Mouse (Mus musculus): ENCODE measurements at regions not wholly inside any gene's neighbourhood (a gene's known extent, or its start where the extent isn't known, plus 50 kb on each side); places are given as distances from the start of the nearest gene placed in this dataset.

DNA sequence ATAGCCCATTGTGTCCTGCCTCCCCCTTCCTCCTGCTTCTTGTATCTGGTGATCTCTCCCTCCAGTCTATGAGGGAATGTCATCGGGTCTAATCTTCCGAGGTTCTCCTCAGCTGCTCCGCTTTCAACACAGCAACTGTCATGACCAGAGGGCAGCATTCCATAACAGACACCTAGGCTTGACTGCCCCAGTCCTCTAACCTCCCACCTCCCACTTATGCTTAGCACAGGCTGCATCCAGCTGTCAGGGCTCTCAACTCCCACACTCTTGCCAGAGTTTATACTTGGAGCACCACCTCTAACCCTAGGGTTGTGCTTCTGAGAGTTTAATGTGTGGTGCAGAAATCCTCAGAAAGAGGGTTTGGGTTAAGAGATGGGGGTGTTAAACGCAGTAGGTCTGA is 137.9 kb upstream of the Rbms1 start:
- no peak for DNase-seq (ENCODE audit: low spot score in 2 of 2)

DNA sequence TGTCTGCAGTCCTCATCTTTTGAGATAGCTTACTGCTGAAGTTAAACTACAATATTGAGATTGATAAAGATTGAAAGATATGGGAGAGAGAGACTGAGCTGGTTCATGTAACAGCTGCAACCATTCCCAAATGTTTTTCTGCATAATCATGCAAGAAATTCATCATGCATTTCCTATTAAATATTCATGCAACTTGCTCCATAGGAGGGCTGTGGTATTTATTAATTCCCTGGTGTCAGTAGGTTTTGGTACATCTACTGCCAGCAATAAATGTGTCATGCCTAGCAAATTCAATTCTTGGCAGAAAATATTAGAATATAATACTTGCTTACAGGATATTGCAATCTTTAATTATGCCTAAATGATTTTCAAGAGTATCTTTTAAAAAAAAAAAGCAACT is 125.5 kb upstream of the Rbms1 start:
- no peak for DNase-seq (ENCODE audit: low spot score in 2 of 2)

- no peak for DNase-seq (ENCODE audit: low spot score in 2 of 2)
Measured at GRCm38 (mm10) chr2:61084835-61085234, 121.8 kb upstream of the Rbms1 start.

DNA sequence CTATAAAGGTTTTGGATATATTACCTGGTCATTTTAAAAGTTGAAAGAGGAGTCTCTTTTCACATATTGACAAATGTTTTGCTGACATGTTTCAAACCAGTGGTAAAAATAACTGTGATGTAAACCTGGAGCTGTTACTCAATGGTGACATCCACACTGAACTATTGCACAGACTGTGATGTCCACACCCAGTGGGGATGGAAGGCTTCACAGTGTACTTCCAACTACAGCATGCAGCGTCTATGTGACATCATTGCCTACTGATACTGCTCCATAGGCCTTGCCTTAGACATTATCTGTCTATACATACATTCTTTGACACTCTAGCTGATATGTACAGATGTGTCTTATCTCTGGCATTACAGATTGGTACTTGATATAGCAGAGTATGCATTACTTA is 120.1 kb upstream of the Rbms1 start:
- no peak for DNase-seq (ENCODE audit: low spot score in 2 of 2)

DNA sequence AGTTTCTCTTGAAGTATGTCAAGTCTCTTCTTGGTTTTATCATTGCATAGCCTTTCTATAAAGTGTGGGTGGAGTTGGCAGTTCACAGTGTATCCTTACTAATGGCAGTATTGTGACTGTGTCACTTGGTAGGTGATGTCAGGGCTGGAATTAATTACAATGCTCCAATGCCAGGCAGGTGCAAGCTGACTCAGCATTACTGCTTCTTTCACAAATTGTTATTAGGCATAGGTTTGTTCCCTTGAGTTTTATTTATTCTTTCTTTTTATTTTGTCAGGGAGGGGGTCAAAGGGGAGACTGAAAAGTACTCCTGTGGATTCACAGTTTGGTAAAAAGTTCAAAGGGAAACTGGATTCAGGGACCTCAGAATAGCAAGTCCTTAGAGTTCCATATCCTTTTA is 119.6 kb upstream of the Rbms1 start:
- DNase-seq (ENCODE audit: low spot score in 2 of 2): no peak

DNA sequence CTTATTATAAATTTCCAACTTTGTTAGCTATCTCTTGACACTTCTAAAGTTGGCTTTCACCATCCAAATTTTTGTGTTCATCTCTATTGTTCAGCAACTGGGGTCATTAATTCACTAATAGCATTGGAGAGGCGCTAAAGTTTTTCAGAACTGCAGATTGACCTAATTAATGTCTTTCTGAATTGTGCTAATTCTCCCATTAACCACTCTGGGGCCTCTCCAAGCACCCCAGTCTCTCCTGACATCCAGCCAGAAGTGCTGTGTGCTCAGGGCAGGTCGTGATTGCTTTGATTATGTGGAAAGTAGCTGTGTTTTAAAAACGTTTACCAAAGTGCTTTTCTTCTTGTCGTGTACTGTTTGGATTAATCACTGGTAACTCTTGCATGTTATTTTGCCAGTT is 117.0 kb upstream of the Rbms1 start:
- DNase-seq (ENCODE audit: low spot score in 2 of 2): no peak

GRCm38 (mm10) chr2:61071025-61071424 is 108.0 kb upstream of the Rbms1 start:
- DNase-seq (ENCODE audit: low spot score in 2 of 2): no peak

- no peak for DNase-seq (ENCODE audit: low spot score in 2 of 2)
Measured at GRCm38 (mm10) chr2:61067877-61068276, 104.9 kb upstream of the Rbms1 start.

GRCm38 (mm10) chr2:61062125-61062524 is 99.1 kb upstream of the Rbms1 start:
- no peak for DNase-seq (ENCODE audit: low spot score in 2 of 2)

- DNase-seq (ENCODE audit: low spot score in 2 of 2): no peak
Measured at GRCm38 (mm10) chr2:61060906-61061305, 97.9 kb upstream of the Rbms1 start.

DNA sequence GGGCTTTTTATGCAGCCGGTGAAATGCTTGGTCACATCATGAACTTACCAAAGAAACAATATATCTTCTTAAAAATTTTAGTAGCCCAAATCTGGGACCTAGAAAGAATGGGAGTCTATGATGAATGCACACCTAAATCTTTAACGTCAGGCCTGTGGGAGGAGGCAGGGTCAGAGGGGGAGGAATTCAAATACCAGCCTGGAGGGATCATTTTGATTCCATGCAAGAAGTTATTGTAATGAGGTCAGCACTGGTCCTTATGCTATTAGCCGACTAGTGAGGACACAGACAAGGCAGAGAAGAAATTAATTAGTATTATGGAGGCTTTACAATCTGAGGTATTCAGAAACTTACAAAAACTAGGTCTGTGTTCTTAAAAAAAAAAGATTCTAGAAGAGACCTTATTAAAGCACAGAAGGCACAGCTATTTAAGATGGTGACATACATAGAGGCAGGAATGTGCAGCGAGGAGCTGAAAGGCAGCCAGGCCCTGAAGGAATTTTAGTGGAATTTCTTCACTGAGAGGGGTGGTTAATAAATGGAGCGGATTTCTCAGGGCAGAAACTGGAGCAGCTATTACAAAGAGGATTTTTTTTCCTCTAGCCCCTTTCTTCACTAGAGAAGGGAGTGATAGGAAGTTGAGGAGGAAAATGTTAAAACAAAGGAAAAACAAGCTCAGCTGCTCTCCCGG is 95.7 kb upstream of the Rbms1 start:
- no peak for DNase-seq (ENCODE audit: low spot score in 2 of 2)

DNA sequence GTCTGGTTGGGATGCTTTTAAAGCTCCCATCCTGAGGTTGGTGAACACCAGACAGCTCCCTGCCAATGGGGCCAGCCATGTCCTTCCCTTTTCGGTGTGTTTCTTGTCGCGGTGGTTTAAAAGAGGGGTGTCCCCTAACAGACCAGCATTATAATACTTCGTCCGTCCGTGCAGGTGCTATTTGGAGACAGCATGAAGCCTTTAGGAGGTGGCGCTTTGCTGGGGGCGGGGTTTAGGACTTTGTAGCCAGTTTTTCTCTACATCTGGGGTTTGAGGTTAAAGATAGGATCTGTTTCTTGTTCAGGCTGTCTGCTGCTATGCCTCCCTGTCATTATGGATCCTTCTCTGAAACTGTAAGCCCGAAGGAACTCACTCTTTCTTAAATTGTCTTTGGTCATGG is 89.3 kb upstream of the Rbms1 start:
- DNase-seq (ENCODE audit: low spot score in 2 of 2): no peak

GRCm38 (mm10) chr2:61051808-61052207 is 88.8 kb upstream of the Rbms1 start:
- DNase-seq (ENCODE audit: low spot score in 2 of 2): no peak

DNA sequence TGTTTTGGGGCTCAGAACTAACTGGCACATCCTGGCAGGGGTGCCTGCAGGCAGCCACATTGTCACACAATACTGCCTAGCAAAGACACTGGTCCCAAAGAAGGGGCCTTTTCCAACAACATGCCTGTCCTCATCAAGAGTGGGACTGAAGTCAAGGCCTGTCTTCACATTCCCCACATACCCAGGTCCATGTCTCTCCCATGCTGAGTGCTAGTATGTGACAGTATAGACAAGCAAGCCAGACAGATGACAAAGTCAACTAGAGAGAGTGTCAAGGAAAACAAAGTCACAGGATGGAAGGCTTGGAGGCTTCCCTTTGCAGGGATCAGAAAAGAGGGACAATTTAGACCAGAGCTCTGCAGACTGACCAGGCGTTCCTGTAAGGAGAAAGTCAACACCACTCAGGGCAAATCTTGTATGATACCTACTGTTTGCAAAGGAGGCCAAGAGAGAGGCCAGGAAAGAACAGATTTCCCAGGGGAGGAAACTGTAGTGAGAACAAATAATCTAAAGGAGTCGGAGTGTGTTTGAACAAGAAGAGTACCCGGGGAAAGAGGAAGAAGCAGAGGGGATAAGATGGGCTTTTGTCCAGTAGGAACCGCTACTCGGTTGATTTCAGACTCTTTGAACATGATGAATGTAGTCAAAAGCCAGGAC is 83.2 kb upstream of the Rbms1 start:
- no peak for DNase-seq (ENCODE audit: low spot score in 2 of 2)

DNA sequence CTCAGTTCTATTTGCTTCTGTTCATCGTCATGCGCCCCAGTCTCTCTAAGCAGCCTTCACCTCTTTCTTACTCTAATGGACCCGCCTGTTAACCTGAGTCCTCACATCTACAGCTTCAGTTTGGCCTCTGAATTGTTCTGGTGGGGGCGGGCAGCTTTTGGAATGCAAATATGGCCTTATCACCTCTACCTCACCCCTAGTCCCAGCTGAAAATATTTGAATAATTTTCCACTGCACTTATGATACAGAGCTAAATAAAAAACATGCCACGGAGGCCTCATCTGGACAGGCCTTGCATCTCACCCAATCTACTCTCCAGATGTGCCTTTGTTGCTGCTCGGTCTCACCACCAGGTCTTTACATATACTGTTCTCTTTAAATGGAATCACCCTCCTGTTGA is 82.5 kb upstream of the Rbms1 start:
- no peak for DNase-seq (ENCODE audit: low spot score in 2 of 2)

GRCm38 (mm10) chr2:61032920-61033319 is 69.9 kb upstream of the Rbms1 start:
- DNase-seq (ENCODE audit: low spot score in 2 of 2): no peak

- no peak for DNase-seq (ENCODE audit: low spot score in 2 of 2)
Measured at GRCm38 (mm10) chr2:61029706-61030105, 66.7 kb upstream of the Rbms1 start.

GRCm38 (mm10) chr2:61028578-61028977 is 65.6 kb upstream of the Rbms1 start:
- DNase-seq (ENCODE audit: low spot score in 2 of 2): no peak

- no peak for DNase-seq (ENCODE audit: low spot score in 2 of 2)
Measured at GRCm38 (mm10) chr2:61027686-61028085, 64.7 kb upstream of the Rbms1 start.

- DNase-seq (ENCODE audit: low spot score in 2 of 2): no peak
Measured at GRCm38 (mm10) chr2:61022411-61022810, 59.4 kb upstream of the Rbms1 start.

DNA sequence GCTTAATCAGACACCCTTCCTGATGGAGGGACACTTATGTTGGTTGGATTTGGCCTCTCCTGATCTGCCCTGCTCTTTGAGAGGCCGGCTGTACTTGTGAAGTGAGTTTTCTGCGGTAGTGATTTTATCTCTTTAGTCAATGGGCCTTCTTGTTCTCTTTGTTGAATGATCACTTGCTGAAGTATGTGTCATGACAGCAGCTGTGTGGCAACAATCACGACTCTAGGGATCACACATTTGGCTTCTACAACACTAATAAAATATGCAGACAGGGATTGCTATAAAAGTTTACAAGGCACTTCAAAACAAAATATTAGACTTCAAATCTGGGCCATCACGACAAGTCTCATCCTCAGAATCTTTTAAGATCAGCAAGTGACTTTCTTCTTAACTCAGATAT is 57.8 kb upstream of the Rbms1 start:
- DNase-seq (ENCODE audit: low spot score in 2 of 2): no peak

DNA sequence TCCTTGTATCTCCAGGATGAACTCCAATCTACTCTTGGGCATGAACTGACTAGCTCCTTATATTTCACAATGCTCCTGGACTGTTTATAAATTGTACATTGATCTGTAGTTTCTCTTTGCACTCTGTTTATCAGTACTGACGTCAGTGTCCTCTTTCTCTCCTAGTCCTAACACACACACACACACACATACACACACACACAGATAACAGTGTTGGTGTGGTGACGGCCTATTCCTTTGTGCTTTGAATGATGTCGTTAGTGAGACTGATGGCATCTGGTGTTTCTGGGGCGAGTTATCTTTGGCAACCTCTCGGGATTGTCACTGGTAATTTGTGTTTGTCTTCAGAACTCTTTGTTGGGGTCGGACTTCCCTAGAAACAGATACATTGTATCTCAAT is 50.0 kb upstream of the Rbms1 start:
- DNase-seq (ENCODE audit: low spot score in 2 of 2): no peak
